Mouse (Mus musculus) neural tube, embryonic 11.5 days (tissue): Measurements from ENCODE around the gene Mrpl49. TPM values are rescaled to one million over a fixed set of nuclear protein-coding genes. Genes with fewer than 3 reads are reported as not detected.
A peak's percentile ranks its signal among the peaks of the same experiment; 100 is the strongest.

Experiments used
- ATAC-seq: fragments of 200-750 bp; cut with Nextera tagmentation; 2 replicates; pipeline ENCODE4 v1.8.0; 2017; ENCODE audit warnings: moderate number of reproducible peaks, mild to moderate bottlenecking, moderate TSS enrichment, moderate library complexity; ENCODE audit not compliant: insufficient read depth, low FRiP score, low TSS enrichment
- DNase-seq: peaks from one replicate; pipeline ENCODE4 v3.0.0-alpha.2; 2015; ENCODE audit warnings: low spot score
- H3K27ac ChIP-seq: fragments of 300-500 bp; sonication (generic); 2 replicates; pipeline ENCODE4 v1.5.1; 2014; ENCODE audit warnings: low read depth, mild to moderate bottlenecking, low read length
- H3K27me3 ChIP-seq: fragments of 300-500 bp; sonication (generic); 2 replicates; pipeline ENCODE4 v1.6.1; 2014; ENCODE audit warnings: mild to moderate bottlenecking, low read length, mixed read lengths; ENCODE audit not compliant: control insufficient read depth, insufficient read depth
- H3K36me3 ChIP-seq: fragments of 300-500 bp; sonication (generic); 2 replicates; pipeline ENCODE4 v1.6.1; 2014; ENCODE audit warnings: mild to moderate bottlenecking, low read length, moderate library complexity, mixed read lengths; ENCODE audit not compliant: control insufficient read depth, insufficient read depth
- H3K4me1 ChIP-seq: fragments of 300-500 bp; sonication (generic); 2 replicates; pipeline ENCODE4 v1.6.1; 2014; ENCODE audit warnings: low read length, mixed read lengths; ENCODE audit not compliant: control insufficient read depth, insufficient read depth
- H3K4me2 ChIP-seq: fragments of 300-500 bp; sonication (generic); 2 replicates; pipeline ENCODE4 v1.6.1; 2014; ENCODE audit warnings: low read depth, mild to moderate bottlenecking, moderate library complexity
- H3K4me3 ChIP-seq: fragments of 300-500 bp; sonication (generic); 2 replicates; pipeline ENCODE4 v1.5.1; 2014; ENCODE audit warnings: low read depth, low read length
- H3K9ac ChIP-seq: fragments of 300-500 bp; sonication (generic); 2 replicates; pipeline ENCODE4 v1.6.1; 2014; ENCODE audit warnings: mild to moderate bottlenecking, low read length
- H3K9me3 ChIP-seq: fragments of 300-500 bp; sonication (generic); 2 replicates; pipeline ENCODE4 v1.6.1; 2016; ENCODE audit warnings: low read length; ENCODE audit not compliant: control insufficient read depth
- WGBS: fragments of 180-500 bp; shearing (Covaris S2); extraction: QIAGEN DNeasy Blood & Tissue Kit; methylation state at CpG from one replicate; pipeline ENCODE4 v1.1.7; 2014; 5-methylcytosine and 5-hydroxymethylcytosine counted together
- polyA plus RNA-seq: library from polyadenylated mRNA; unstranded; fragments of >200 nt; fragmentation: Nextera tagmentation; extraction: Ambion mirVana; gene quantifications from 2 replicates; pipeline ENCODE4 v1.2.1, GENCODE M21; 2014

The Mrpl49 gene
- polyA plus RNA-seq = 81.9 and 84.8 TPM in 2 replicates

- ATAC-seq = peak; percentile 85
- WGBS = under 1% methylated on average over 57 of the region's 63 CpGs
- Histone ChIP-seq H3K27me3 (no peaks in the 10 kb centered on the region), H3K27ac (peak within 1 kb of the TSS; percentile 45; the same call in 1 of the 2 replicates), H3K9ac (peak within 1 kb of the TSS; percentile 69), H3K9me3 (no peaks in the 10 kb centered on the region), H3K4me1 (peaks cover 19% of the 10 kb centered on the region), H3K4me3 (peak within 1 kb of the TSS; percentile 77), H3K36me3 (peaks cover 12% of the 10 kb centered on the region), H3K4me2 (peak within 1 kb of the TSS; percentile 76)
- DNase-seq = peak; percentile 100
These were observed at the start of gene Mrpl49, which contains the start of gene Fau for GRCm38 (mm10) chr19:6057313-6058096. Gene Mrpl49, minus strand, starts transcription at chr19:6057785. Gene Fau, plus strand, starts transcription at chr19:6057844.

DNA sequence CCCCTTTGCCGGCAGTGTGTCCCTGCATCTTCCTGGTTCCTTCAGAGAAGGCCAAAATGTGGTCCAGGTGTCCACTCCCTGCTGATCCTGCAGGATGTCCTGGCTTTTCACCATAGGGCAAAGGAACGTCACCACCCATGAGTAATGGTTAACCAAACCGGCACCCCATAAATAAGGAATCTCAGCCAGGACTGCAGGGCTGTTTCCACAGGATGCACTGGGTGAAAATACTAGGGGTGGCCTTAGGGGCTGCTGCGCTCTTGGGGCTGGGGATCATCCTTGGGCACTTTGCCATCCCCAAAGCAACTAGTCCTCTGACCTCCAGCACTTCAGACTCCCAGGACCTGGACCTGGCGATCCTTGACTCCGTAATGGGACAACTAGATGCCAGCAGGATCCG lies 48.0 kb upstream of the Mrpl49 start, which contains the start of gene Naaladl1:
TSS of gene Naaladl1 (plus strand) at position 197 of the 400 bp plus-strand sequence.
- ATAC-seq (no peak), DNase-seq (no peak)
- Histone ChIP-seq H3K36me3 (no peaks in the 10 kb centered on the region), H3K27ac (no peak within 1 kb of the TSS), H3K4me2 (no peak within 1 kb of the TSS), H3K9ac (peak within 1 kb of the TSS; percentile 22; the same call in 1 of the 2 replicates), H3K4me1 (no peaks in the 10 kb centered on the region), H3K4me3 (no peak within 1 kb of the TSS), H3K9me3 (no peaks in the 10 kb centered on the region), H3K27me3 (no peaks in the 10 kb centered on the region)
- WGBS = 85% methylated on average over 7 of the region's 7 CpGs

GRCm38 (mm10) chr19:6104476-6104875 lies 46.9 kb upstream of the Mrpl49 start:
- ATAC-seq = no peak
- Histone ChIP-seq H3K9me3 (no peaks in the 10 kb centered on the region), H3K9ac (no peak overlapping the region), H3K4me2 (no peak overlapping the region), H3K4me3 (no peak overlapping the region), H3K27ac (no peak overlapping the region), H3K27me3 (no peaks in the 10 kb centered on the region), H3K4me1 (no peaks in the 10 kb centered on the region), H3K36me3 (no peaks in the 10 kb centered on the region)
- 96% methylated on average over 4 of the region's 4 CpGs for WGBS
- DNase-seq = no peak

GRCm38 (mm10) chr19:6102169-6102853 lies 44.7 kb upstream of the Mrpl49 start:
- Histone ChIP-seq H3K4me3 (no peak overlapping the region), H3K4me1 (no peaks in the 10 kb centered on the region), H3K9ac (no peak overlapping the region), H3K27ac (no peak overlapping the region), H3K36me3 (no peaks in the 10 kb centered on the region), H3K27me3 (no peaks in the 10 kb centered on the region), H3K9me3 (no peaks in the 10 kb centered on the region), H3K4me2 (no peak overlapping the region)
- 76% methylated on average over 6 of the region's 6 CpGs for WGBS
- no peak for ATAC-seq
- DNase-seq = no peak

GRCm38 (mm10) chr19:6101186-6101585 lies 43.6 kb upstream of the Mrpl49 start:
- Histone ChIP-seq H3K36me3 (no peaks in the 10 kb centered on the region), H3K4me2 (no peak overlapping the region), H3K9me3 (no peaks in the 10 kb centered on the region), H3K4me1 (no peaks in the 10 kb centered on the region), H3K27ac (no peak overlapping the region), H3K4me3 (no peak overlapping the region), H3K9ac (no peak overlapping the region), H3K27me3 (no peaks in the 10 kb centered on the region)
- no peak for DNase-seq
- no peak for ATAC-seq
- WGBS = 62% methylated on average over 6 of the region's 6 CpGs

DNA sequence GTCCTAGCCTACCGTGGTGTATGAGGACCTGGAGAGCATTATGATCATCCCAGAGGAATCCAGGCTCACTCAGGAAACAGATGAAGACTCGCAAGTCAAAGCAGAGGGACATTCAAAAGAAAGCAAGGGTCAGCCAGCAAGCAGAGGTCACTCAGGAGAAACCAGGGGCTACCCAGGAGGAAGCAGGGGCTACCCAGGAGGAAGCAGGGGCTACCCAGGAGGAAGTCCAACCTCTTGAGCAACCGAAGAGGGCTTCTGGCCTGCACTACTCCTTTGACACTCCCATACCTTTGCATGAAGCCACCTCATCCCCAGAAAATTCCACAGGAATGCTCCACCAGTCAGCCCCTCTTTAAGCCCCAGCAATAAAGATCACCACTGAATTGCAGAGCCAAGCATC lies 40.3 kb upstream of the Mrpl49 start:
- H3K9ac ChIP-seq = no peak overlapping the region
- no peaks in the 10 kb centered on the region for H3K27me3 ChIP-seq
- ATAC-seq (no peak), DNase-seq (no peak)
- no peak overlapping the region for H3K4me3 ChIP-seq
- H3K36me3 ChIP-seq = peaks cover 4% of the 10 kb centered on the region
- H3K4me2 ChIP-seq = no peak overlapping the region
- no peaks in the 10 kb centered on the region for H3K4me1 ChIP-seq
- no peaks in the 10 kb centered on the region for H3K9me3 ChIP-seq
- 90% methylated on average over 3 of the region's 3 CpGs for WGBS
- no peak overlapping the region for H3K27ac ChIP-seq

DNA sequence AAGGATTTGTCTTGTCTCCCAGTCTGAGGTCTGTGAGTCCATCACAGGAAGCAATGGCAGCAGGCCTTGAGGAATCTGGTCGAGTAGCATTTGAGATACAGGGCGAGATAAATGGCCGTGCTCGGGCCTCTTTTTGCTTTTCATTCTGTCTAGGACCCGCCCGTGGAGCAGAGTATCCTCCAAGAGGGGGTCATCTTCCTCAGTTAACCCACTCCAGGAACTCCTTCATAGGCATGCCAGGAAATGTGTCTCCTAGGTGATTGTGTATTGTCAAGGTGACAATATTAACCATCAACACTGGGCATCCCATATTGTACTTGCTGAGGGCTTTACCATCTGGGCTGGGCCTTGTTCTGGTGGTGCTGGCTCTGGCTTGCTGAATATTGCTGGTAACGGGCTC lies 36.5 kb upstream of the Mrpl49 start, which contains the start of gene AC131692.1:
TSS of gene AC131692.1 (plus strand) at position 301 of the 400 bp plus-strand sequence.
- Histone ChIP-seq H3K4me3 (no peak within 1 kb of the TSS), H3K27me3 (no peaks in the 10 kb centered on the region), H3K27ac (no peak within 1 kb of the TSS), H3K4me1 (no peaks in the 10 kb centered on the region), H3K36me3 (peaks cover 12% of the 10 kb centered on the region), H3K9ac (no peak within 1 kb of the TSS), H3K9me3 (no peaks in the 10 kb centered on the region), H3K4me2 (no peak within 1 kb of the TSS)
- DNase-seq = no peak
- 95% methylated on average over 7 of the region's 7 CpGs for WGBS
- ATAC-seq = no peak

GRCm38 (mm10) chr19:6088841-6089240 lies 31.3 kb upstream of the Mrpl49 start:
- WGBS = 97% methylated on average over 13 of the region's 13 CpGs
- ATAC-seq (no peak), DNase-seq (no peak)
- H3K9me3 ChIP-seq = no peaks in the 10 kb centered on the region
- H3K27me3 ChIP-seq = no peaks in the 10 kb centered on the region
- no peak overlapping the region for H3K9ac ChIP-seq
- H3K36me3 ChIP-seq = peaks cover 10% of the 10 kb centered on the region
- no peak overlapping the region for H3K4me2 ChIP-seq
- no peak overlapping the region for H3K4me3 ChIP-seq
- peaks cover 5% of the 10 kb centered on the region for H3K4me1 ChIP-seq
- no peak overlapping the region for H3K27ac ChIP-seq
